In genomic region chr8:119121236-119121635, GRCm38 (mm10) we compare ENCODE assay signal across 18 mouse cellular contexts.
DNase-seq lines count a peak whose midpoint lies in the region; ATAC-seq lines count a peak whose summit lies in the region.
"Had no signal": no experiment of that assay in that cellular context is flagged by ENCODE, and none has a peak within 500 bp of the region (broad histone marks: within the 10 kb centered on the region; RNA-seq: fewer than 3 reads in every experiment).

No protein-coding gene starts in this region.

- H3K27me3 ChIP-seq in lung, embryonic 15.5 days, result no peaks in the 10 kb centered on the region
- no peaks in the 10 kb centered on the region for H3K27me3 ChIP-seq in embryonic facial prominence, embryonic 12.5 days
- H3K27me3 ChIP-seq in limb, embryonic 13.5 days, result no peaks in the 10 kb centered on the region
- H3K27me3 ChIP-seq: forebrain, embryonic 15.5 days; hindbrain, embryonic 15.5 days had no signal

- H3K4me3 ChIP-seq in lung, embryonic 15.5 days, result no peak overlapping the region
- H3K4me3 ChIP-seq in embryonic facial prominence, embryonic 12.5 days, result no peak overlapping the region
- no peak overlapping the region for H3K4me3 ChIP-seq in limb, embryonic 13.5 days
- H3K4me3 ChIP-seq: forebrain, embryonic 15.5 days; heart, embryonic 10.5 days; hindbrain, embryonic 15.5 days had no signal

- DNase-seq in lung, postnatal 4 days, result no peak
- no peak for DNase-seq in adrenal gland, postnatal 14 days
- DNase-seq in right cerebral cortex, postnatal 25 days, result no peak
- DNase-seq: adrenal gland, postnatal 10 days; B cell, adult 2 months; cerebellum, adult 18-20 months; cerebellum, adult 9-11 months; gastrocnemius, postnatal 36 days; heart, postnatal 10 days had no signal

- H3K4me2 ChIP-seq in lung, embryonic 15.5 days, result 0 out of 2 replicates have a peak overlapping the region, but pooled peaks have one; percentile 4
- peak overlapping the region; percentile 12; the same call in 1 of the 2 replicates for H3K4me2 ChIP-seq in embryonic facial prominence, embryonic 12.5 days (replicated peaks)
- H3K4me2 ChIP-seq in limb, embryonic 13.5 days (replicated peaks), result peak overlapping the region; percentile 22
- H3K4me2 ChIP-seq: forebrain, embryonic 15.5 days; hindbrain, embryonic 15.5 days had no signal

- ATAC-seq in lung, embryonic 15.5 days (ENCODE audit: borderline replicate concordance, extremely low read depth, low FRiP score, low TSS enrichment), result no peak
- no peak for ATAC-seq in embryonic facial prominence, embryonic 12.5 days (ENCODE audit: insufficient number of reproducible peaks, insufficient read depth, low FRiP score, low TSS enrichment)
- ATAC-seq in limb, embryonic 13.5 days (ENCODE audit: low FRiP score, low read depth), result no peak
- ATAC-seq: CD4-positive, CD25-positive, alpha-beta regulatory T cell, adult 4 months; forebrain, embryonic 15.5 days; intestine, embryonic 16.5 days had no signal

- WGBS in lung, embryonic 15.5 days, result 48% methylated on average over 13 of the region's 13 CpGs
- WGBS in embryonic facial prominence, embryonic 12.5 days, result 50% methylated on average over 13 of the region's 13 CpGs
- 26% methylated on average over 13 of the region's 13 CpGs for WGBS in limb, embryonic 13.5 days

- H3K9ac ChIP-seq in lung, embryonic 15.5 days, result no peak overlapping the region
- H3K9ac ChIP-seq in embryonic facial prominence, embryonic 12.5 days, result no peak overlapping the region
- H3K9ac ChIP-seq in limb, embryonic 13.5 days, result no peak overlapping the region
- H3K9ac ChIP-seq: forebrain, embryonic 15.5 days; hindbrain, embryonic 15.5 days had no signal

- H3K36me3 ChIP-seq in lung, embryonic 15.5 days, result no peaks in the 10 kb centered on the region
- H3K36me3 ChIP-seq in embryonic facial prominence, embryonic 12.5 days, result no peaks in the 10 kb centered on the region
- no peaks in the 10 kb centered on the region for H3K36me3 ChIP-seq in limb, embryonic 13.5 days
- H3K36me3 ChIP-seq: forebrain, embryonic 15.5 days; G1E; heart, embryonic 10.5 days; hindbrain, embryonic 15.5 days had no signal

- H3K27ac ChIP-seq in lung, embryonic 15.5 days, result no peak overlapping the region
- no peak overlapping the region for H3K27ac ChIP-seq in embryonic facial prominence, embryonic 12.5 days
- no peak overlapping the region for H3K27ac ChIP-seq in limb, embryonic 13.5 days
- H3K27ac ChIP-seq: forebrain, embryonic 15.5 days; heart, embryonic 10.5 days; hindbrain, embryonic 15.5 days had no signal

- no peaks in the 10 kb centered on the region for H3K4me1 ChIP-seq in lung, embryonic 15.5 days
- peaks cover 10% of the 10 kb centered on the region for H3K4me1 ChIP-seq in embryonic facial prominence, embryonic 12.5 days
- peaks cover 10% of the 10 kb centered on the region; the same call in 1 of the 2 replicates for H3K4me1 ChIP-seq in limb, embryonic 13.5 days
- H3K4me1 ChIP-seq: forebrain, embryonic 15.5 days; heart, embryonic 10.5 days; hindbrain, embryonic 15.5 days had no signal

- H3K9me3 ChIP-seq in lung, embryonic 15.5 days, result no peaks in the 10 kb centered on the region
- no peaks in the 10 kb centered on the region for H3K9me3 ChIP-seq in embryonic facial prominence, embryonic 12.5 days
- H3K9me3 ChIP-seq in limb, embryonic 13.5 days, result peaks cover 4% of the 10 kb centered on the region; the same call in 1 of the 2 replicates
- H3K9me3 ChIP-seq: forebrain, embryonic 15.5 days; heart, embryonic 10.5 days; hindbrain, embryonic 15.5 days had no signal
